Mouse (Mus musculus) intestine, postnatal 0 days (tissue): ENCODE measurements at regions not wholly inside any gene's neighbourhood (a gene's known extent, or its start where the extent isn't known, plus 50 kb on each side); places are given as distances from the start of the nearest gene placed in this dataset.
A peak's percentile ranks its signal among the peaks of the same experiment; 100 is the strongest.

ENCODE experiments used
- ATAC-seq: fragments of 200-750 bp; cut with Nextera tagmentation; 2 replicates; pipeline ENCODE4 v1.8.0; 2017; ENCODE audit warnings: mild to moderate bottlenecking, moderate TSS enrichment, moderate library complexity
- H3K27ac ChIP-seq: fragments of 300-500 bp; sonication (generic); 2 replicates; pipeline ENCODE4 v1.5.1; 2014; ENCODE audit warnings: mild to moderate bottlenecking, low read depth, low read length, moderate library complexity
- H3K27me3 ChIP-seq: fragments of 300-500 bp; sonication (generic); replicated peaks from 2 replicates; pipeline ENCODE4 v1.6.1; 2014; ENCODE audit warnings: low read length, mixed read lengths; ENCODE audit not compliant: control insufficient read depth, insufficient read depth
- H3K36me3 ChIP-seq: fragments of 300-500 bp; sonication (generic); 2 replicates; pipeline ENCODE4 v1.6.1; 2014; ENCODE audit warnings: mild to moderate bottlenecking, moderate library complexity; ENCODE audit not compliant: control insufficient read depth, insufficient read depth
- H3K4me1 ChIP-seq: fragments of 300-500 bp; sonication (generic); replicated peaks from 2 replicates; pipeline ENCODE4 v1.6.1; 2014; ENCODE audit warnings: antibody characterized with exemption, low read length, mixed read lengths; ENCODE audit not compliant: control insufficient read depth, insufficient read depth
- H3K4me2 ChIP-seq: fragments of 300-500 bp; sonication (generic); replicated peaks from 2 replicates; pipeline ENCODE4 v1.6.1; 2014; ENCODE audit warnings: low read depth, mild to moderate bottlenecking, moderate library complexity
- H3K4me3 ChIP-seq: fragments of 300-500 bp; sonication (generic); 2 replicates; pipeline ENCODE4 v1.5.1; 2014; ENCODE audit warnings: low read depth, low read length
- H3K9ac ChIP-seq: fragments of 300-500 bp; sonication (generic); 2 replicates; pipeline ENCODE4 v1.6.1; 2014; ENCODE audit warnings: mild to moderate bottlenecking, low read depth, low read length
- H3K9me3 ChIP-seq: fragments of 300-500 bp; sonication (generic); 2 replicates; pipeline ENCODE4 v1.6.1; 2016; ENCODE audit warnings: mixed run types; ENCODE audit not compliant: control insufficient read depth
- CTCF ChIP-seq: sonication (generic); IDR thresholded peaks from 2 replicates; pipeline ENCODE4 v1.5.1; 2016; ENCODE audit warnings: low read depth, mild to moderate bottlenecking, control low read depth, antibody characterized with exemption, moderate library complexity
- WGBS: fragments of 180-500 bp; shearing (Covaris S2); extraction: QIAGEN DNeasy Blood & Tissue Kit; methylation state at CpG from one replicate; pipeline ENCODE4 v1.1.7; 2014; 5-methylcytosine and 5-hydroxymethylcytosine counted together

DNA sequence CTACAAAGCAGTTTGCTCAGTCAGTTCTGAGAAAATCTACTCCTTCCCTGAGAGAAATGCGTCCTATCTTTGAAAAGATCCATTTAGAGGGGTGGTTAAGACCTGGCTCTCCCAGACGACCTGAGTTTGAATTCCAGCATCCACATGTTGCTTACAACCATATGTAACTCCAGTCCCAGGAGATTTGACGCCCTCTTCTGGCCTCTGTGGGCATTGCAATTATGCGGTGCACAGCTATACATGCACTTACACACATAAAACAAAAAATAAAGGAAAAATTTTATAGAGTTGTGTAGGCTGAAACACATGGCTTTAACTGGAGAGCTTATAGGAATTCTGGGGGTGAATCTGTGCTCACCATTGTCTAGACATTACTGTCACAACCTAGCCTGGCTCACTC lies 281.0 kb downstream of the Adra2a start:
- Histone ChIP-seq H3K4me1 (no peaks in the 10 kb centered on the region), H3K27me3 (no peaks in the 10 kb centered on the region), H3K36me3 (no peaks in the 10 kb centered on the region), H3K27ac (no peak overlapping the region), H3K4me2 (no peak overlapping the region), H3K9me3 (no peaks in the 10 kb centered on the region), H3K4me3 (no peak overlapping the region), H3K9ac (no peak overlapping the region)
- 64% methylated on average over 4 of the region's 4 CpGs for WGBS
- peak; percentile 13; the same call in 1 of the 2 replicates for TF ChIP-seq CTCF
- ATAC-seq = no peak

DNA sequence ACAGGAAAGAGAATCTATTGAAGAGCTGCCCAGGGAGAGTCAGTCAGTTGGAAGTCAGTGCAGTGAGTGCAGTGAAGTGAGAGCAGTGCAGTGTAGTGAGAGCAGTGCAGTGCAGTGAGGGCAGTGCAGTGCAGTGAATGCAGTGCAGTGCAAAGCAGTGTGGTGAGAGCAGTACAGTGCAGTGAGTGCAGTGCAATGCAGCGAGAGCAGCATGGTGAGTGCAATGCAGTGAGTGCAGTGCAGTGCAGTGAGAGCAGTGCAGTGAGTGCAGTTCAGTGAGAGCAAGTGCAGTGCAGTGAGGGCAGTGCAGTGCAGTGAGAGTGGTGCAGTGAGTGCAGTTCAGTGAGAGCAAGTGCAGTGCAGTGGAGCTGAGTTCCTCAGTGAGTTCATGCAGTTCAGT lies 288.2 kb downstream of the Adra2a start:
- no peaks in the 10 kb centered on the region for H3K4me1 ChIP-seq
- H3K36me3 ChIP-seq = no peaks in the 10 kb centered on the region
- no peaks in the 10 kb centered on the region for H3K27me3 ChIP-seq
- no peak overlapping the region for H3K4me2 ChIP-seq
- no peak overlapping the region for H3K9ac ChIP-seq
- no peaks in the 10 kb centered on the region for H3K9me3 ChIP-seq
- 76% methylated on average over 1 of the region's 1 CpGs for WGBS
- no peak overlapping the region for H3K27ac ChIP-seq
- H3K4me3 ChIP-seq = no peak overlapping the region
- no peak for ATAC-seq
- TF ChIP-seq CTCF = no peak

DNA sequence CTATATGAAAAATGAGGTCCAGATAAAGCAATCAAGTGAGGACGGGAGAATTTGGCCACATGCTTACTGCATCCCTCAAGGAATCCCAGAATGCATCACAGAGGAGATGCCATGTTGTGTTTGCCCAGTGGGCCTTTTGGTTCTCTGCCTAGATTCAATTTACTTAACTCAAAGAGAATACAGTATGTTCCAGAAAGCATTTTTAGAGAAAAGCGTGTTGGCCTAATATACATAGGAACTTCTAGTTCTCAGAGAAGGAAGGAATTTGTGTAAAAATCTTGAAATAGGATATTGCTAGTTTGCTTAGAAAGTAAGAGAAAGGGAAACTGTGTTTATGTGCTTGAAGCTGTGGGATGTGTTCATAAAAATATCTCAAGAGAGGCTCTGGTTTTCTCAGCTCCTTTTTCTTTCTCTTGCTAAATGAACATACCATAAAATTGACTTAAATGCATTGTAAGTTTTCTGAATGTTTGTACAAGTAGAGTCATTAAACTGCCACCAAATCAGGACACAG lies 296.9 kb downstream of the Adra2a start:
- no peak for TF ChIP-seq CTCF
- 87% methylated on average over 2 of the region's 2 CpGs for WGBS
- H3K4me1 ChIP-seq = no peaks in the 10 kb centered on the region

DNA sequence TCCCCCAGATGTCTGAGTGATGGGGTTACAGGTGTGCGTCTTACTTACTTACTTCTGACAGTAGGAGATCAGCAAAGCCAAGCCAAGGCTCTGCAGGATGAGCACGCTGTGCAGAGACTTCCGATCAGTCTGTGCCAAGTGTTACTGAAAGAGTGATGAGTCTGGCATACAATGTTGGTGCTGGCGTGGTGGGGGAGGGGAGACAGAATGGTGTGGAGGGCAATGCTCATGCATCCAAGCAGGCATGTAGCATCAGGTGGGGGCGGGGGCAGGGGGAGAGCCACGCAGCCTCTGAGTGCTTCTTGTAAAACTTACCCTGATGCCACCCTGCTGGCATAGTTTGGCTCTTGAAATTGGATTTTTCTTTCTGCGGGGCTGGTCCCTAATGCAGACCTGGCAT lies 315.8 kb downstream of the Adra2a start:
- no peaks in the 10 kb centered on the region for H3K27me3 ChIP-seq
- TF ChIP-seq CTCF = no peak
- H3K36me3 ChIP-seq = no peaks in the 10 kb centered on the region
- no peak overlapping the region for H3K4me3 ChIP-seq
- H3K9me3 ChIP-seq = no peaks in the 10 kb centered on the region
- no peak overlapping the region for H3K9ac ChIP-seq
- H3K4me2 ChIP-seq = no peak overlapping the region
- 82% methylated on average over 7 of the region's 7 CpGs for WGBS
- no peak for ATAC-seq
- H3K27ac ChIP-seq = no peak overlapping the region
- H3K4me1 ChIP-seq = no peaks in the 10 kb centered on the region

More for the DNA sequence above, 296.9 kb downstream of the Adra2a start:
- Histone ChIP-seq H3K4me3 (no peak overlapping the region), H3K27ac (no peak overlapping the region), H3K4me2 (no peak overlapping the region), H3K27me3 (no peaks in the 10 kb centered on the region), H3K9me3 (no peaks in the 10 kb centered on the region), H3K36me3 (no peaks in the 10 kb centered on the region), H3K9ac (no peak overlapping the region)
- no peak for ATAC-seq

DNA sequence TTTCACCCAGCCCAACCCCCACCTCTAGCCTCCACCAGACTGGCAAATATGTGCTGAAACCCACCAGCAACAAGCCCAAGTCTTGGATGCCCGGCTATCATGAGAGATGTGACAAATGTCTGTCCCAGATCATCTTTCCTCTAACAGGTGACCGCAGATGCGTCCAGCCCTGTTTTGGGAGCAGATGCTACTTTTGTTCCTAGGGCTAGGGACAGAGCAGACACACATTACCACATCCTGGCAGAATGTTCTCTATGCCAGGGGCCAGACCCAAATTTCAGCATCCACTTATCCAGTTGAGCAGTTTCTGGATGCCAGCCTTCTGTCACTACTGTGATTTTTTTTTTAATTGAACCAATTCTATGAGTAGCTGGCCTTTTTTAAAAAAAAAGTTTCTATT lies 316.7 kb downstream of the Adra2a start:
- Histone ChIP-seq H3K4me2 (no peak overlapping the region), H3K4me1 (no peaks in the 10 kb centered on the region), H3K9me3 (no peaks in the 10 kb centered on the region), H3K4me3 (no peak overlapping the region), H3K27ac (no peak overlapping the region), H3K27me3 (no peaks in the 10 kb centered on the region), H3K36me3 (no peaks in the 10 kb centered on the region), H3K9ac (no peak overlapping the region)
- no peak for TF ChIP-seq CTCF
- ATAC-seq = no peak
- WGBS = 89% methylated on average over 3 of the region's 3 CpGs

DNA sequence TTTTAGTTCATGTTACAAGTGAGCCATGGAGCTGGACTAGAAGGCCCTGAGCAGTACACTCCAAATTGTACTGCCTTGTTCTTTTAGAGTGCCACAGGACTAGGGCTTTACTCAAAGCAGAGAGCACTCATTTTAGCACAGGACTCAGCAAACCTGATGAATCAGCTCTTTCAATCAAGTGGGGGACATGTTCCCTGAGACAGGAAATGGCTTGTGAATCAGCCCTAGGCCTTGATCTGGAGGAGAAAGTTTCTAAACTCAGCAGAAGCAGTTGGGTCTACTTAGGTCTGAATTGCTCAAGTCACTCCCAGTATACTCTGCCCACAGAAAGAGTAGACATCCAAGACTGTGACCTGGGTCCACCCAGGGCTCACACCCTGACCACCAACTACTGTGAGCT lies 341.1 kb downstream of the Adra2a start:
- Histone ChIP-seq H3K27ac (no peak overlapping the region), H3K4me2 (no peak overlapping the region), H3K36me3 (no peaks in the 10 kb centered on the region), H3K9me3 (no peaks in the 10 kb centered on the region), H3K4me3 (no peak overlapping the region), H3K27me3 (no peaks in the 10 kb centered on the region), H3K4me1 (no peaks in the 10 kb centered on the region), H3K9ac (no peak overlapping the region)
- TF ChIP-seq CTCF = no peak
- ATAC-seq = no peak

DNA sequence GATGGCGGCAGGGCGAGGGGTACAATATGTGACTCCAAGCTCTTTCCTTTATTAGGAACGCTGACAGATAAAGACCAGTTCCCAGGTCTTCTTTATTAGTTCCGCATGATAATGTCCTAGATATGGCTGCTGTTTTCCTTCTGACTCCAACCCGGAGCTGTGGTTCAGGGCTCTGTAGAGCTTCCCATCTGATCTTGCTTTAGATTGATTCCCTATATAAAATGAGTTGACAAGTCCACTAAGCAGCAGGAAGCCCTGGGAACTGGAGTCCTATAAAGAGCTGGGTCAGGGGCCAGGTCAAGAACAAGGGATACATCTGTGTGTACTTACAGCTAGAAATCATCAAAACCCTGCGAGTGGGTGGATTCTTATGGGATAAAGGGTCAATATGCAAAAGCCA lies 347.5 kb downstream of the Adra2a start:
- TF ChIP-seq CTCF = no peak
- no peaks in the 10 kb centered on the region for H3K4me1 ChIP-seq
- H3K9me3 ChIP-seq = no peaks in the 10 kb centered on the region
- no peak overlapping the region for H3K4me2 ChIP-seq
- H3K9ac ChIP-seq = no peak overlapping the region
- no peaks in the 10 kb centered on the region for H3K36me3 ChIP-seq
- no peak for ATAC-seq
- no peak overlapping the region for H3K4me3 ChIP-seq
- no peak overlapping the region for H3K27ac ChIP-seq
- 74% methylated on average over 6 of the region's 6 CpGs for WGBS
- no peaks in the 10 kb centered on the region for H3K27me3 ChIP-seq
